In genomic region chr17:29784820-29785219, GRCm38 (mm10) we compare ENCODE assay signal across 19 mouse cellular contexts.
A peak's percentile ranks its signal among the peaks of the same experiment; 100 is the strongest.
DNase-seq lines count a peak whose midpoint lies in the region; ATAC-seq and TF ChIP-seq lines count a peak whose summit lies in the region.
"Had no signal": no experiment of that assay in that cellular context is flagged by ENCODE, and none has a peak within 500 bp of the region (broad histone marks: within the 10 kb centered on the region; RNA-seq: fewer than 3 reads in every experiment).

No protein-coding gene starts in this region.

- no peak overlapping the region for H3K27ac ChIP-seq in heart, adult 2 months
- no peak overlapping the region for H3K27ac ChIP-seq in heart, embryonic 10.5 days
- no peak overlapping the region for H3K27ac ChIP-seq in lung, embryonic 14.5 days (ENCODE audit: low read depth)
- H3K27ac ChIP-seq in ES-E14 (ENCODE audit: insufficient read depth, low read depth, low read length, poor library complexity, severe bottlenecking) = no peak overlapping the region
- H3K27ac ChIP-seq: embryonic facial prominence, embryonic 10.5 days; heart, embryonic 13.5 days; hindbrain, embryonic 15.5 days; kidney, embryonic 15.5 days; midbrain, embryonic 13.5 days had no signal

- no peak for TF ChIP-seq EP300 in heart, adult 2 months (IDR thresholded peaks at IDR 0.05; ENCODE audit: insufficient read depth, low read depth, low read length)

- no peaks in the 10 kb centered on the region for H3K4me1 ChIP-seq in heart, adult 2 months (ENCODE audit: control insufficient read depth, insufficient read depth, low read length)
- peaks cover 7% of the 10 kb centered on the region for H3K4me1 ChIP-seq in heart, embryonic 10.5 days
- H3K4me1 ChIP-seq in lung, embryonic 14.5 days (ENCODE audit: insufficient read depth) = no peaks in the 10 kb centered on the region
- no peaks in the 10 kb centered on the region for H3K4me1 ChIP-seq in ES-E14 (ENCODE audit: control insufficient read depth in 2 of 2, insufficient read depth in 2 of 2, low read length in 2 of 2, poor library complexity in 1 of 2)
- H3K4me1 ChIP-seq: hindbrain, embryonic 15.5 days; midbrain, embryonic 13.5 days had no signal

- no peak overlapping the region for H3K4me3 ChIP-seq in heart, adult 2 months
- no peak overlapping the region for H3K4me3 ChIP-seq in heart, embryonic 10.5 days
- no peak overlapping the region for H3K4me3 ChIP-seq in lung, embryonic 14.5 days (ENCODE audit: low read depth, low read length)
- no peak overlapping the region for H3K4me3 ChIP-seq in ES-E14 (ENCODE audit: insufficient read depth in 1 of 2, low read depth in 1 of 2, low read length in 2 of 2, poor library complexity in 1 of 2, severe bottlenecking in 1 of 2)
- H3K4me3 ChIP-seq: embryonic facial prominence, embryonic 10.5 days; heart, embryonic 13.5 days; hindbrain, embryonic 15.5 days; kidney, embryonic 15.5 days; midbrain, embryonic 13.5 days had no signal

- H3K9me3 ChIP-seq in heart, embryonic 10.5 days = no peaks in the 10 kb centered on the region
- H3K9me3 ChIP-seq in lung, embryonic 14.5 days (ENCODE audit: low read depth, low read length) = no peaks in the 10 kb centered on the region
- H3K9me3 ChIP-seq in ES-E14 (ENCODE audit: control insufficient read depth, insufficient read depth, low read depth, low read length) = no peaks in the 10 kb centered on the region
- H3K9me3 ChIP-seq: embryonic facial prominence, embryonic 10.5 days; heart, embryonic 13.5 days; hindbrain, embryonic 15.5 days; kidney, embryonic 15.5 days had no signal

- no peak for DNase-seq in heart, adult 2 months
- no peak for DNase-seq in heart, embryonic 10.5 days (ENCODE audit: low spot score)
- no peak for DNase-seq in lung, embryonic 14.5 days
- no peak for DNase-seq in lung, postnatal 36 days
- peak; percentile 66 for DNase-seq in ES-E14 (ENCODE audit: low read depth, low spot score)
- peak; percentile 36 for DNase-seq in induced T-regulatory cell, adult 2 months (ENCODE audit: low read depth)
- DNase-seq in adrenal gland, adult 18-20 months (ENCODE audit: low spot score in 2 of 2) = no peak
- DNase-seq in layer of hippocampus, postnatal 14 days (ENCODE audit: low spot score in 2 of 2) = no peak
- DNase-seq: cerebellum, postnatal 25 days; heart, postnatal 36 days; lung, adult 18-20 months; right cerebral cortex, adult 18-20 months had no signal

- intact Hi-C loops in heart, adult 2 months (cut with DNase I) = no loop called here

- no peak overlapping the region for H3K9ac ChIP-seq in heart, adult 2 months (ENCODE audit: low read depth, low read length)
- no peak overlapping the region for H3K9ac ChIP-seq in lung, embryonic 14.5 days
- no peak overlapping the region for H3K9ac ChIP-seq in ES-E14 (ENCODE audit: insufficient read depth, low read depth, low read length, poor library complexity, severe bottlenecking)
- H3K9ac ChIP-seq: heart, embryonic 13.5 days; hindbrain, embryonic 15.5 days; kidney, embryonic 15.5 days; midbrain, embryonic 13.5 days had no signal

- WGBS in heart, adult 2 months = 79% methylated on average over 9 of the region's 9 CpGs
- 79% methylated on average over 9 of the region's 9 CpGs for WGBS in heart, embryonic 10.5 days
- 76% methylated on average over 9 of the region's 9 CpGs for WGBS in lung, embryonic 14.5 days

- no peak overlapping the region for H3K4me2 ChIP-seq in lung, embryonic 14.5 days
- H3K4me2 ChIP-seq: heart, embryonic 13.5 days; hindbrain, embryonic 15.5 days; kidney, embryonic 15.5 days; midbrain, embryonic 13.5 days had no signal

- no peaks in the 10 kb centered on the region for H3K27me3 ChIP-seq in heart, adult 2 months (ENCODE audit: control insufficient read depth, insufficient read depth, low read length)
- H3K27me3 ChIP-seq in heart, embryonic 10.5 days (ENCODE audit: insufficient read depth, poor library complexity, severe bottlenecking) = no peaks in the 10 kb centered on the region
- H3K27me3 ChIP-seq in lung, embryonic 14.5 days (ENCODE audit: insufficient read depth, low read length) = no peaks in the 10 kb centered on the region
- H3K27me3 ChIP-seq: heart, embryonic 13.5 days; hindbrain, embryonic 15.5 days; kidney, embryonic 15.5 days; midbrain, embryonic 13.5 days had no signal

- H3K36me3 ChIP-seq in heart, adult 2 months (ENCODE audit: control insufficient read depth, insufficient read depth, low read length) = no peaks in the 10 kb centered on the region
- no peaks in the 10 kb centered on the region for H3K36me3 ChIP-seq in heart, embryonic 10.5 days
- H3K36me3 ChIP-seq in lung, embryonic 14.5 days (ENCODE audit: insufficient read depth) = no peaks in the 10 kb centered on the region
- H3K36me3 ChIP-seq in ES-E14 (ENCODE audit: control insufficient read depth, insufficient read depth, low read length, poor library complexity, severe bottlenecking) = no peaks in the 10 kb centered on the region
- H3K36me3 ChIP-seq: embryonic facial prominence, embryonic 10.5 days; heart, embryonic 13.5 days; hindbrain, embryonic 15.5 days; kidney, embryonic 15.5 days; midbrain, embryonic 13.5 days had no signal

- no peak for TF ChIP-seq POLR2A in heart, adult 2 months (IDR thresholded peaks at IDR 0.05; ENCODE audit: insufficient read depth, low read depth, low read length)

- ATAC-seq in lung, embryonic 14.5 days (ENCODE audit: insufficient read depth) = no peak
- ATAC-seq: forebrain, embryonic 14.5 days; midbrain, embryonic 13.5 days; Patski had no signal

- H3K79me2 ChIP-seq in heart, adult 2 months (replicated peaks; ENCODE audit: control insufficient read depth, insufficient read depth, low read length) = no peaks in the 10 kb centered on the region

- in situ Hi-C loops in ES-E14 (cut with MboI; ENCODE audit: low sequenced_read_pairs in 2 of 2, unreplicated experiment in 2 of 2) = no loop called here

- TF ChIP-seq CTCF in heart, adult 2 months (IDR thresholded peaks at IDR 0.05) = peak; percentile 21; the same call in 1 of the 2 replicates
- TF ChIP-seq CTCF in lung, embryonic 14.5 days (IDR thresholded peaks at IDR 0.05; ENCODE audit: low read depth) = peak; percentile 27; the same call in 1 of the 2 replicates

TF ChIP-seq in ES-E14, 5 proteins besides CTCF, POLR2A, EP300 and RAD21:
- TF ChIP-seq ZNF384 (IDR thresholded peaks at IDR 0.05; ENCODE audit: low read depth, low read length) (peak; percentile 83), HCFC1 (IDR thresholded peaks at IDR 0.05; ENCODE audit: borderline replicate concordance, insufficient read depth, low read length) (no peak), ZC3H11A (IDR thresholded peaks at IDR 0.05; ENCODE audit: borderline replicate concordance, low read depth, low read length) (no peak), MAFK (IDR thresholded peaks at IDR 0.05; ENCODE audit: insufficient read depth, low read depth, low read length) (no peak)

Comparison
In these comparisons a context has a peak if more than half of its experiments do, and no peak if none do; other contexts are left out.
1. DNase-seq: peak in ES-E14 (single experiment) and induced T-regulatory cell, adult 2 months (single experiment); none in heart, adult 2 months (0 of 2), heart, embryonic 10.5 days (single experiment), lung, embryonic 14.5 days (single experiment), lung, postnatal 36 days (single experiment), adrenal gland, adult 18-20 months (0 of 2) and layer of hippocampus, postnatal 14 days (0 of 2).